Mouse (Mus musculus): ENCODE measurements around the gene Hectd4. TPM values are rescaled to one million over a fixed set of nuclear protein-coding genes. Genes with fewer than 3 reads are reported as not detected.
A peak's percentile ranks its signal among the peaks of the same experiment; 100 is the strongest.
"Not testable (repeated sequence)": the region's sequence is repeated elsewhere in the genome, so short reads cannot be mapped to it uniquely, and the experiment has no call there.

Gene Hectd4
- total RNA-seq, 2 experiments from 2014 or later = 21.1 to 24.4 TPM

DNA sequence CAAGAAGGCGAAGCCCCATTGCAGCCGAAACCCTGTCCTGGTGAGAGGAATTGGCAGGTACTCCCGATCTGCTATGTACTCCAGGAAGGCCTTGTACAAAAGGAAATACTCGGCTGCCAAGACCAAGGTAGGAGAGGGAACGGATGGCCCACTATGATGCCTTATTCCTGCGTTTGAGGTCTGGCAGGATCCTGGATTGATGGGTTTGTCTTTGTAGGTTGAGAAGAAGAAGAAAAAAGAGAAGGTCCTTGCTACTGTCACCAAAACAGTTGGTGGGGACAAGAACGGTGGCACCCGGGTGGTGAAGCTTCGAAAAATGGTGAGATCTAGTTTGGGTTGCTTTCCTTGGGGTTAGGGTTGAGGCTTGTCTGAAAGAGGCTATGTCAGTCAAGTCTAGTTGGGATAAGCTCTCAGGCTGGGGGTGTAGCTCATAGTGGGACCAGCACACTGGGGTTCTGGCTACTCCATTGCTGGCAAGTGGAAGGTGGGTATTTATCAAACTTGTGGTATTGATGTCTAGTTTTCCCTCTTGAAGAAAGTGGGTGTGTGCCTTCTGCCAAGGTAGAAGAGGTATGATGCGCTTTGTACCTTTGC, 14.4 kb upstream of the Hectd4 start:
- intact Hi-C loops (cut with DNase I); DNase-seq: not testable (repeated sequence)

- intact Hi-C loops (cut with DNase I) = no loop called here
These were observed 13.5 kb upstream of the Hectd4 start for GRCm38 (mm10) chr5:121206540-121206939.

DNA sequence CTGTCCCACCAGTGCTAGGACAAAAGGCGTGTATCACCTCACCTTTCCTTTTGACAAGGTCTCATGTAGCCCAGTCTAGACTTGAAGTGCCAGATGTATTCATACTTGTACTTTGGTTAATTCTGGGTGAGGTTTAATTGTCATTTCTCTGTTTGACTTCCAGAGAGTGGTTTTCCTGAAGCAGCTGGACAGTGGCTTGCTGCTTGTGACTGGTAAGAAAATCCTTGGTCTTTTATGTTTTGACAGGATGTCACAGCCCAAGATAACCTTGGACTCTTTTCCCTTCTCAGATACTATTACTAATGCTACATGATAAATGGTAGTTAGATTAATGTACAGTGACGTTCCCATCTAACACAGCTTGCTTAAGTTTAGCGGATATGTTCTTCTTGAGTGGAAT, 13.0 kb upstream of the Hectd4 start:
- intact Hi-C loops (cut with DNase I) = no loop called here
- no peak for DNase-seq

More at GRCm38 (mm10) chr5:121206540-121206939, 13.5 kb upstream of the Hectd4 start:
- DNase-seq = no peak

GRCm38 (mm10) chr5:121209755-121210600, 10.0 kb upstream of the Hectd4 start:
- intact Hi-C loops (cut with DNase I) = no loop called here
- DNase-seq = no peak

DNA sequence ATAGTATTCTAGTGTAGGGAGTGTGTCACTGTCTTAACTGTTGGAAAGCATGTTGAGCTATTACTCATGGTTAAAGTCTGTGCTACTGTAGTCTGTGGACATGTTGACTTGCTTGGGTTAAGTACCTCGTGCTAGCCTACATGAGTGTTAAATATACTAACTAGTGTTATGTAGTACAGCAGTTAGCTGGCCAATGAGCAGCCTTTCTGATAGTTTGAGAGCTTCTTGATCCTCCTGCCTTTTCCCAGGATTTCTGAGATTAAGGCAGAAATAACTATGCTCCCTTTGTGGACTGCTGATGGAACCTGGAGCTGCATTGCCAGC, 9.5 kb upstream of the Hectd4 start:
- no peak for DNase-seq
- intact Hi-C loops (cut with DNase I) = no loop called here

DNA sequence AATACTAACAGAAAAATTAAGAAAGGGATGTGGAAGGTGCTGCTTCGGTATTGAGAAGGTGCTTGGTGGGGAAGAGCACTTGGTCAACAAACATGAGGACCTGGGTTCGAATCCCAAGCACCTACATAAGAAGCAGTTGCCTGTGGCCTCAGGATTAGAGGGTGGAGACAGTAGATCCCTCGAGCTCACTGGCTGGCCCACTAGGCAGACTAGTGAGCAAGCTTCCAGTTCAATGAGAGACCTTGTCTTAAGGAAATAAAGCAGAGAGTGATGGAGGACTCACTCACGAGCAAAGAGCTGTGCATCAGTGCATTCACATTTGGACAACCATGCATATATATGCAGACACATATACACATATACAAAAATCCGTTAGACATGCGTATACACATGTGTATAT, 7.9 kb upstream of the Hectd4 start:
- DNase-seq = no peak
- intact Hi-C loops (cut with DNase I) = no loop called here

GRCm38 (mm10) chr5:121214707-121215106, 5.3 kb upstream of the Hectd4 start:
- DNase-seq = no peak
- intact Hi-C loops (cut with DNase I) = loop anchor here (1.0 to 5.0 kb wide), 2 partner anchors 53 to 178 kb away; no protein-coding TSS in a partner anchor

- DNase-seq = peak; percentile 62 to 77
These were observed 4.5 kb upstream of the Hectd4 start for GRCm38 (mm10) chr5:121215380-121216125.

GRCm38 (mm10) chr5:121216126-121216446, 3.9 kb upstream of the Hectd4 start:
- no peak for DNase-seq
- intact Hi-C loops (cut with DNase I) = loop anchor here (5.0 kb wide), 1 partner anchor 176 kb away; no protein-coding TSS in a partner anchor

More at GRCm38 (mm10) chr5:121215380-121216125, 4.5 kb upstream of the Hectd4 start:
- intact Hi-C loops (cut with DNase I) = loop anchor here (1.0 to 5.0 kb wide), 2 partner anchors 52 to 177 kb away; no protein-coding TSS in a partner anchor

DNA sequence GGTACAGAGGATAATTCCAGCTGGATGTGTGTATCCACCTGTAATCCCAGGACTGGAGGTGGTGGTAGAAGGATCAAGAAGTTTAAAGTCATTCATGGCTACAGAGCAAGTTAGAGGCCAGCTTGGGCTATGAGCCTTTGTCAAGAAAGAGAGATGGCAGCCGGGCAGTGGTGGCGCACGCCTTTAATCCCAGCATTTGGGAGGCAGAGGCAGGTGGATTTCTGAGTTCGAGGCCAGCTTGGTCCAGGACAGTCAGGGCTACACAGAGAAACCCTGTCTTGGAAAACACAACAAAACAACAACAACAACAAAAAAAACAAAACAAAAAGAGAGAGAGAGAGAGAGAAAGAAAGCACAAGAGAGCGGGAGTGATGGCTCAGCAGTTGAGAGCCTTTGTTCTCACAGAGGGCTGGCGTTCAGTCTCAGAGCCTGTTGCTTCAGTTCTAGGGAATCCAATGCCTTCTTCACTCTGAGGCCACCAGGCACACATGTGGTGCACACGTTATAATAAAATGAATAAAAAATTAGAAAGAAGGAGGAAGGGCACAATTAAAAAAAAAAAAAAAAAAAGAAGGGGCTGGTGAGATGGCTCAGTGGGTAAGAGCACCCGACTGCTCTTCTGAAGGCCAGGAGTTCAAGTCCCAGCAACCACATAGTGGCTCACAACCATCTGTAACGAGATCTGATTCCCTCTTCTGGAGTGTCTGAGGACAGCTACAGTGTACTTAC, 3.3 kb upstream of the Hectd4 start:
- intact Hi-C loops (cut with DNase I) = loop anchor here (5.0 kb wide), 1 partner anchor 176 kb away; no protein-coding TSS in a partner anchor
- not testable (repeated sequence) for DNase-seq

- intact Hi-C loops (cut with DNase I) = loop anchor here (5.0 kb wide), 1 partner anchor 175 kb away; no protein-coding TSS in a partner anchor
- DNase-seq = no peak
These were observed 2.7 kb upstream of the Hectd4 start for GRCm38 (mm10) chr5:121217313-121217634.

GRCm38 (mm10) chr5:121219190-121219589, 829 bp upstream of the Hectd4 start:
- intact Hi-C loops (cut with DNase I) = loop anchor here (5.0 kb wide), 1 partner anchor 173 kb away; no protein-coding TSS in a partner anchor
- DNase-seq = no peak

DNA sequence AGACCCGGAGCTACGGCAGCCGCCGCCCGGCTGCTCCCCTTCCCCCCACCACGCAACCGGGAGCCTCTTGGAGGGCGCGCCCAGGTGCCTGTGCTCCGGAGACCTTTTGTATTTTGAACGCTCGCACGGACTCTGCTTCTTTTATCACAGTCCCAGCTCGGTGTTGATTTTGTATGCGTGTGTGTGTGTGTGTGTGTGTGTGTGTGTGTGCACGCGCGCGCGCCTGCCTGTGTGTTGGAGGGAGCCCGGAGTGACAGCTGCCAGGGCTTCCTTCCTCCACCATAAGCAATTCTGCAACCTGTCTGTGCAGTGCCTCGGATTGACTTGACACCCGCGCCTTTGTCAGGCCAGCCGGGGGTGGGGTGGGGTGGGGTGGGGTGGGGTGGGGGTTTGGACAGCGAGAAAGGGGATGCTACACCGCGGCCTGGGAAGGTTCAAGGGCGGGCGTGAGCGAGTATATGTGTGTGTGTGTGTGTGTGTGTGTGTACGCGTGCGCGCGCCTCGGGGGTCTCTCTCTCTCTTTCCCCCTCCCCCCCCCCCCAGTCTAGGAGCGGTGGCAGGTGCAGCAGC, 798 bp downstream of the Hectd4 start:
- peak in 1 of 2 experiments; percentile 13 for DNase-seq
- intact Hi-C loops (cut with DNase I) = no loop called here

DNA sequence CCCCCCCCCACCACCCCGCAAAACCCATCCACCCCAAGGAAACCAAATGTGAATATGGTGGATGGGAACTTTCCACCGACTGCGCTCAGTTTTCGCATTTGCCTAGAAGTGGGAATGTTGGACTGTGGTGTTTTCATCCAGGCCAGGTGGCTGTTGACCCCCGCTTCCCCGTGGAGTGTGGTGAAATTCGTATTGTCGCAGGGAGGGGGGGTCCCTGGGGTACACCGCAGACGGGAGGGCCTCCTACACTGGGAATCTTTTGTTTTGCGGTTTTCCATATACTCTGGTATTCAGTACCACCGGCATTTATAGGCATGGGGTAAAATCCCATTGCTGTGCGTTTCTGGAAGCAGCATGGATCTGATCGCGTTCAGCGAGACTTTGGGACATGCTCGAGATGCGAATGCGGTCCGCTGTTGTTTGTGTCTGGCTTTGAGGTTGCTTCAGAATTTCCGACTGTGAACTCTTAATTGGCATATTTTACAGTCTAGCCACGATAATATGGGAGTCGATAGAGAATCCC, 1.4 kb downstream of the Hectd4 start:
- intact Hi-C loops (cut with DNase I) = no loop called here
- no peak for DNase-seq

GRCm38 (mm10) chr5:121224020-121224419, 4.0 kb downstream of the Hectd4 start:
- DNase-seq; intact Hi-C loops (cut with DNase I): not testable (repeated sequence)

- no peak for DNase-seq
- intact Hi-C loops (cut with DNase I) = no loop called here
These were observed 4.8 kb downstream of the Hectd4 start for GRCm38 (mm10) chr5:121224856-121225255.

- intact Hi-C loops (cut with DNase I) = no loop called here
- DNase-seq = no peak
These were observed 5.8 kb downstream of the Hectd4 start for GRCm38 (mm10) chr5:121225854-121226253.

DNA sequence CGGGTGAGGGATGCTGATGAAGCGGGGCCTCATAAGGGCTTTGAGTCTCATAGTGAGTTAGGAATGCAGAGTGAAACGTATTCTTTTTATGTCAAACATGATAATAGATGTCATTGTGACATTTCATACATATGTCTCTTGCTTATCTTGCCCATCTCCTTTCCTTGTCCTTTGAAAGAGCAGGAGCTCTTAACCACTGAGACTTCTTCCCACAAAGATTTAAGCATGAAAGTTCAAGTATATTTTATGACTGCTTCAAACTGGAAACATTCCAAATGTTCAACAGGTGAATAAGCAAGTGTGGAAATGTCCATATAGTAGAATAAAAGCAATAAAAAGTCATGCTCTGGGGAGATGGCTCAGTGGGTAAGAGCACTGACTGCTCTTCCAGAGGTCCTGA, 6.4 kb downstream of the Hectd4 start:
- intact Hi-C loops (cut with DNase I) = no loop called here
- DNase-seq = no peak

GRCm38 (mm10) chr5:121226845-121227244, 6.8 kb downstream of the Hectd4 start:
- intact Hi-C loops (cut with DNase I) = no loop called here
- no peak for DNase-seq

DNA sequence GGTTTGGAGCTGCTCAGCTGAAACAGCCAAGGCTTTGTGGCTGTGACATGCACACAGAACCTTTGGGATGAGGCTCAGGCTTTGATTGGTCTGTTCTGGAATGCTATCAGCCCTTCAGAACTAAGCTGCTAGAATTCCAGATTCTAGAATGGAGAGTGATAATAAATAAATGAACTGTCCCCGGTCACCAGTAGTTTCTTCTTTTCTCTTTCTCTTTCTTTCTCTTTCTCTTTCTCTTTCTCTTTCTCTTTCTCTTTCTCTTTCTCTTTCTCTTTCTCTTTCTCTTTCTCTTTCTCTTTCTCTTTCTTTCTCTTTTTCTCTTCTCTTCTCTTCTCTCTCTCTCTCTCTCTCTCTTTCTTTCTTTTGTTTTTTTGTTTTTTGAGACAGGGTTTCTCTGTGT, 7.3 kb downstream of the Hectd4 start:
- intact Hi-C loops (cut with DNase I); DNase-seq: not testable (repeated sequence)

Data from heart, postnatal 36 days (tissue).